Mouse (Mus musculus) bone marrow macrophage, adult 2 months (primary cell): ENCODE measurements around the gene Pigl.

Experiments
- CTCF ChIP-seq: IDR thresholded peaks from 2 replicates; pipeline ENCODE4 v1.5.1; 2012; ENCODE audit warnings: low read depth, mild to moderate bottlenecking, low read length, moderate library complexity
- POLR2A ChIP-seq: IDR thresholded peaks from 2 replicates; pipeline ENCODE4 v1.6.1; 2012; ENCODE audit warnings: mild to moderate bottlenecking, low read depth, low read length, borderline replicate concordance

DNA sequence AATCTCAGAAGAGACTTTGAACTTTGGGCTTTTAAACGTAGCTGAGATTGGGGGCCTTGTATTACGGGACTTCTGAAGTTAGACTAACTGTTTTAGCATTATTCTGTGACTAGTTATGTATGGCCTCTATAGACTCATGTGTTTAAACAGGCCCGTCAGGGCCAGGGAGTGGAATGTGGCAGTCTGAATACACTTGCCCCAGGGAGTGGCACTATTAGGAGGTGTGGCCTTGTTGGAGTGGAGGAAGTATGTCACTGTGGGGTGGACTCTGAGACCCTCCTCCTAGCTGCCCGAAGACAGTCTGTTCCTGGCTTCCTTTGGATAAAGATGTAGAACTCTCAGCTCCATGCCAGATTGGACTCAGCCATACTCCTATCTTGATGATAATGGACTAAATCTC is 43.2 kb upstream of the Pigl start:
- TF ChIP-seq CTCF (no peak), POLR2A (no peak)
